Mouse (Mus musculus) CH12.LX (cell line): ENCODE results near the gene Cabin1. TPM values are rescaled to one million over a fixed set of nuclear protein-coding genes. Genes with fewer than 3 reads are reported as not detected.

Experiments
- DNase-seq: peaks from one replicate; pipeline ENCODE4 v3.0.0-alpha.2; 2013; ENCODE audit errors: extremely low read depth
- H3K27ac ChIP-seq: 2 replicates; pipeline ENCODE4 v1.5.1; 2012; ENCODE audit warnings: low read depth, mild to moderate bottlenecking, control low read depth, moderate library complexity; ENCODE audit not compliant: insufficient read depth
- H3K27me3 ChIP-seq: replicated peaks from 2 replicates; pipeline ENCODE3; 2012; ENCODE audit warnings: inconsistent platforms
- H3K36me3 ChIP-seq, 2 experiments: replicated peaks in 1 of 2; 2 replicates each; pipeline versions ENCODE3 to v1.6.1; 2012; ENCODE audit warnings: inconsistent platforms in 1 of 2, low read length in 1 of 2, mild to moderate bottlenecking in 1 of 2, mixed read lengths in 1 of 2, moderate library complexity in 1 of 2; ENCODE audit not compliant: control insufficient read depth in 1 of 2, insufficient read depth in 1 of 2
- H3K4me1 ChIP-seq, 2 experiments: 2 replicates each; pipeline ENCODE4 v1.6.1; 2012; ENCODE audit warnings: inconsistent platforms in 1 of 2, moderate library complexity in 1 of 2; ENCODE audit not compliant: insufficient read depth in 2 of 2, control insufficient read depth in 1 of 2
- H3K4me2 ChIP-seq: 2 replicates; pipeline ENCODE4 v1.6.1; 2012; ENCODE audit warnings: low read depth, mild to moderate bottlenecking, control low read depth; ENCODE audit not compliant: poor library complexity, insufficient read depth, severe bottlenecking
- H3K4me3 ChIP-seq, 3 experiments: fragments of 150-350 bp in 1 of 3; sonication (generic) in 1 of 3; replicated peaks in 1 of 3; 2 replicates each; pipeline versions ENCODE3 to v1.5.1; 2011 to 2012; ENCODE audit warnings: low read depth in 2 of 3, low read length in 2 of 3, mild to moderate bottlenecking in 2 of 3, moderate library complexity in 2 of 3, control low read depth in 1 of 3, improper control_type of control experiment in 1 of 3, inconsistent platforms in 1 of 3, mixed read lengths in 1 of 3; ENCODE audit not compliant: poor library complexity in 1 of 3
- H3K79me2 ChIP-seq: replicated peaks from 2 replicates; pipeline ENCODE4 v1.6.1; 2012; ENCODE audit warnings: mild to moderate bottlenecking, moderate library complexity; ENCODE audit not compliant: control insufficient read depth, poor library complexity, insufficient read depth, severe bottlenecking; ENCODE audit errors: extremely low read depth
- H3K9ac ChIP-seq: 2 replicates; pipeline ENCODE4 v1.6.1; 2012; ENCODE audit warnings: low read depth, mild to moderate bottlenecking, control low read depth, moderate library complexity; ENCODE audit not compliant: insufficient read depth
- H3K9me3 ChIP-seq: replicated peaks from 2 replicates; pipeline ENCODE3; 2012; ENCODE audit warnings: low read length, inconsistent platforms, mixed read lengths
- CHD1 ChIP-seq: IDR thresholded peaks from 2 replicates; pipeline ENCODE4 v1.6.1; 2012; ENCODE audit warnings: low read depth, low read length, improper control_type of control experiment, inconsistent platforms
- EP300 ChIP-seq: IDR thresholded peaks from 2 replicates; pipeline ENCODE4 v1.6.1; 2011; ENCODE audit warnings: low read length, improper control_type of control experiment
- GABPA ChIP-seq: IDR thresholded peaks from 2 replicates; pipeline ENCODE4 v1.6.1; 2012; ENCODE audit warnings: low read depth, low read length, improper control_type of control experiment, inconsistent platforms; ENCODE audit not compliant: insufficient replicate concordance
- HCFC1 ChIP-seq: IDR thresholded peaks from 2 replicates; pipeline ENCODE4 v1.6.1; 2012; ENCODE audit warnings: low read depth, mild to moderate bottlenecking, inconsistent platforms, low read length, improper control_type of control experiment
- JUND ChIP-seq: conservative IDR thresholded peaks from 2 replicates; pipeline ENCODE4 v1.6.1; 2011; ENCODE audit warnings: low read depth, low read length, improper control_type of control experiment
- KAT2A ChIP-seq: IDR thresholded peaks from 2 replicates; pipeline ENCODE4 v1.6.1; 2012; ENCODE audit warnings: low read length, improper control_type of control experiment, inconsistent platforms; ENCODE audit not compliant: insufficient replicate concordance
- MAFK ChIP-seq: IDR thresholded peaks from 2 replicates; pipeline ENCODE4 v1.6.1; 2011; ENCODE audit warnings: low read length, improper control_type of control experiment; ENCODE audit not compliant: insufficient replicate concordance
- MEF2A ChIP-seq: IDR thresholded peaks from 2 replicates; pipeline ENCODE4 v1.6.1; 2014; ENCODE audit warnings: low read depth, mild to moderate bottlenecking, inconsistent platforms, low read length, improper control_type of control experiment, borderline replicate concordance
- POLR2AphosphoS2 ChIP-seq: IDR thresholded peaks from 2 replicates; pipeline ENCODE4 v1.6.1; 2011; ENCODE audit warnings: low read depth, low read length, improper control_type of control experiment
- RCOR1 ChIP-seq: conservative IDR thresholded peaks from 2 replicates; pipeline ENCODE4 v1.6.1; 2012; ENCODE audit warnings: low read depth, mild to moderate bottlenecking, inconsistent platforms, low read length, improper control_type of control experiment
- SIN3A ChIP-seq: IDR thresholded peaks from 2 replicates; pipeline ENCODE4 v1.6.1; 2012; ENCODE audit warnings: low read length, improper control_type of control experiment, inconsistent platforms
- SMC3 ChIP-seq: IDR thresholded peaks from 2 replicates; pipeline ENCODE4 v1.6.1; 2011; ENCODE audit warnings: low read depth, low read length, improper control_type of control experiment
- UBTF ChIP-seq: IDR thresholded peaks from 2 replicates; pipeline ENCODE4 v1.6.1; 2012; ENCODE audit warnings: low read depth, mild to moderate bottlenecking, inconsistent platforms, low read length, improper control_type of control experiment, moderate library complexity
- USF2 ChIP-seq: conservative IDR thresholded peaks from 2 replicates; pipeline ENCODE4 v1.6.1; 2011; ENCODE audit warnings: low read depth, low read length, improper control_type of control experiment
- ZKSCAN1 ChIP-seq: IDR thresholded peaks from 2 replicates; pipeline ENCODE4 v1.6.1; 2012; ENCODE audit warnings: low read depth, inconsistent platforms, low read length, improper control_type of control experiment, borderline replicate concordance
- ZNF384 ChIP-seq: IDR thresholded peaks from 2 replicates; pipeline ENCODE4 v1.6.1; 2012; ENCODE audit warnings: low read depth, low read length, improper control_type of control experiment, inconsistent platforms
- dilution Hi-C: fragments of 300-500 bp; cut with MboI; formaldehyde crosslinking; loops from 2 replicates; pipeline ENCODE4 v1.14.3; 2020; ENCODE audit warnings: low sequenced_read_pairs; ENCODE audit not compliant: extremely low pct_unique_long_range_greater_than_20kb, extremely low pct_ligation_motif_present
- in situ Hi-C: fragments of 300-500 bp; cut with MboI; formaldehyde crosslinking; loops from 3 replicates; pipeline ENCODE4 v1.14.3; 2019; ENCODE audit warnings: low sequenced_read_pairs, low pct_ligation_motif_present, low pct_unique_long_range_greater_than_20kb, mixed read lengths
- polyA plus RNA-seq: library from polyadenylated mRNA; unstranded; fragments of >175 nt; gene quantifications from 2 replicates; pipeline ENCODE4 v1.2.1, GENCODE M21; 2012; ENCODE audit warnings: low read depth; ENCODE audit not compliant: insufficient read length
- total RNA-seq, 2 experiments: library from RNA; depleted of rRNA; stranded (reverse); fragments of 300-350 nt in 1 of 2; fragments of >200 nt in 1 of 2; gene quantifications; 2 replicates each; pipeline ENCODE4 v1.2.3; 2012 to 2014

Cabin1 gene
- total and polyA plus RNA-seq, 3 experiments, result 12.0 to 46.0 (median 29.0) TPM

DNA sequence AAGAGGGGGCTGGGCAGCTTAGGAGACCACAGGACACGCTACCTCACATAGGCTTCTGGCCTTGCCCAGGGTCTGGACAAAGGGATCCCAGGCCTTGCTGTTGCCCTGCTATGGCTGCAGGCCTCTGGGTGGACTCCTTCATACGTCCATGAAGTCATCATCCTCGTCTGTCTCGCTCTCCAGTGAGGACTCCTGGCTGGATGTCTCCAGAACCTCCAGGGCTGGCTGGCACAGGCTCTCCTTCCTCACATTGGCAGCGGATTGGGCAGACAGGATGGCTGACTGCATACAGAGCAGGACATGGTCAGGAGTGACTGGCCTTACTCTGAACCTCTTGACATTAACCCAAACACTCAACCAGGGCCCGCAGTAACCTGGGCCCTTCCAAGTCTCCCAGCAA lies 117.7 kb downstream of the Cabin1 start:
- Histone ChIP-seq H3K79me2 (no peaks in the 10 kb centered on the region), H3K9ac (no peak overlapping the region), H3K9me3 (no peaks in the 10 kb centered on the region), H3K4me2 (no peak overlapping the region), H3K27ac (no peak overlapping the region), H3K4me3 (no peak overlapping the region), H3K4me1 (peaks cover 25 to 50% of the 10 kb centered on the region in 2 experiments), H3K36me3 (peaks cover 58 to 70% of the 10 kb centered on the region in 2 experiments), H3K27me3 (no peaks in the 10 kb centered on the region)
- no peak for DNase-seq
- in situ Hi-C loops, result no loop called here
- dilution Hi-C loops, result no loop called here
- TF ChIP-seq RCOR1 (no peak), HCFC1 (no peak), USF2 (no peak)

GRCm38 (mm10) chr10:75645616-75646015 lies 118.5 kb downstream of the Cabin1 start:
- Histone ChIP-seq H3K9ac (no peak overlapping the region), H3K36me3 (peaks cover 50 to 65% of the 10 kb centered on the region in 2 experiments), H3K4me1 (peaks cover 23 to 50% of the 10 kb centered on the region in 2 experiments), H3K4me3 (no peak overlapping the region), H3K9me3 (no peaks in the 10 kb centered on the region), H3K27ac (no peak overlapping the region), H3K79me2 (no peaks in the 10 kb centered on the region), H3K27me3 (no peaks in the 10 kb centered on the region), H3K4me2 (no peak overlapping the region)
- TF ChIP-seq KAT2A (no peak), SIN3A (no peak), ZNF384 (no peak), EP300 (no peak), POLR2AphosphoS2 (no peak), HCFC1 (no peak), MAFK (no peak), SMC3 (no peak), JUND (no peak), CHD1 (no peak), UBTF (no peak), ZKSCAN1 (no peak), GABPA (no peak), MEF2A (no peak), USF2 (no peak)
- in situ Hi-C loops (no loop called here), dilution Hi-C loops (no loop called here)
- no peak for DNase-seq
